Mouse (Mus musculus) forebrain, embryonic 16.5 days (tissue): ENCODE results near the gene Lad1. TPM values are rescaled to one million over a fixed set of nuclear protein-coding genes. Genes with fewer than 3 reads are reported as not detected.

ENCODE experiments used
- ATAC-seq: fragments of 200-750 bp; cut with Nextera tagmentation; 2 replicates; pipeline ENCODE4 v1.8.0; 2017; ENCODE audit warnings: mild to moderate bottlenecking, moderate library complexity
- H3K27ac ChIP-seq: fragments of 300-500 bp; sonication (generic); 2 replicates; pipeline ENCODE4 v1.5.1; 2014; ENCODE audit warnings: low read length, control low read depth
- H3K27me3 ChIP-seq: fragments of 300-500 bp; sonication (generic); replicated peaks from 2 replicates; pipeline ENCODE4 v1.6.1; 2014; ENCODE audit warnings: low read length; ENCODE audit not compliant: control insufficient read depth, insufficient read depth
- H3K36me3 ChIP-seq: fragments of 300-500 bp; sonication (generic); 2 replicates; pipeline ENCODE4 v1.6.1; 2014; ENCODE audit not compliant: control insufficient read depth, insufficient read depth
- H3K4me1 ChIP-seq: fragments of 300-500 bp; sonication (generic); replicated peaks from 2 replicates; pipeline ENCODE4 v1.6.1; 2014; ENCODE audit warnings: low read length; ENCODE audit not compliant: control insufficient read depth, insufficient read depth
- H3K4me2 ChIP-seq: fragments of 300-500 bp; sonication (generic); 2 replicates; pipeline ENCODE4 v1.6.1; 2014; ENCODE audit warnings: mild to moderate bottlenecking, low read length, control low read depth
- H3K4me3 ChIP-seq: fragments of 300-500 bp; sonication (generic); replicated peaks from 2 replicates; pipeline ENCODE4 v1.5.1; 2014; ENCODE audit warnings: mild to moderate bottlenecking, low read length, control low read depth
- H3K9ac ChIP-seq: fragments of 300-500 bp; sonication (generic); replicated peaks from 2 replicates; pipeline ENCODE4 v1.6.1; 2014; ENCODE audit warnings: low read depth, low read length, control low read depth
- H3K9me3 ChIP-seq: fragments of 300-500 bp; sonication (generic); 2 replicates; pipeline ENCODE4 v1.6.1; 2016; ENCODE audit warnings: low read length; ENCODE audit not compliant: control insufficient read depth
- WGBS: fragments of 180-500 bp; shearing (Covaris S2); extraction: QIAGEN DNeasy Blood & Tissue Kit; methylation state at CpG from one replicate; pipeline ENCODE4 v1.1.7; 2014; 5-methylcytosine and 5-hydroxymethylcytosine counted together
- polyA plus RNA-seq: library from polyadenylated mRNA; unstranded; fragments of >200 nt; fragmentation: Nextera tagmentation; extraction: Ambion mirVana; gene quantifications from 2 replicates; pipeline ENCODE4 v1.2.1, GENCODE M21; 2015

The Lad1 gene
- 0.31 and 0.44 TPM in 2 replicates for polyA plus RNA-seq

GRCm38 (mm10) chr1:135818481-135819086 lies at the start of gene Lad1:
TSS of gene Lad1 (plus strand) at chr1:135818598.
- Histone ChIP-seq H3K4me3 (peak within 1 kb of the TSS; percentile 57), H3K4me2 (peak within 1 kb of the TSS; percentile 97), H3K4me1 (peaks cover 11% of the 10 kb centered on the region), H3K36me3 (no peaks in the 10 kb centered on the region), H3K27me3 (peaks cover 30% of the 10 kb centered on the region), H3K27ac (no peak within 1 kb of the TSS), H3K9ac (peak within 1 kb of the TSS; percentile 66), H3K9me3 (no peaks in the 10 kb centered on the region)
- WGBS, result under 1% methylated on average over 60 of the region's 63 CpGs
- ATAC-seq, result peak; percentile 40; the same call in 1 of the 2 replicates

- H3K9ac ChIP-seq, result no peak overlapping the region
- no peak for ATAC-seq
- WGBS, result 82% methylated on average over 7 of the region's 7 CpGs
- H3K4me1 ChIP-seq, result peaks cover 23% of the 10 kb centered on the region
- no peak overlapping the region for H3K4me3 ChIP-seq
- H3K27me3 ChIP-seq, result no peaks in the 10 kb centered on the region
- no peak overlapping the region for H3K4me2 ChIP-seq
- H3K27ac ChIP-seq, result no peak overlapping the region
- no peaks in the 10 kb centered on the region for H3K36me3 ChIP-seq
- H3K9me3 ChIP-seq, result no peaks in the 10 kb centered on the region
Observed at GRCm38 (mm10) chr1:135770237-135770636, 48.2 kb upstream of the Lad1 start.

- Histone ChIP-seq H3K27ac (no peak overlapping the region), H3K27me3 (no peaks in the 10 kb centered on the region), H3K9ac (no peak overlapping the region), H3K4me2 (no peak overlapping the region), H3K4me1 (peaks cover 18% of the 10 kb centered on the region), H3K4me3 (no peak overlapping the region), H3K36me3 (no peaks in the 10 kb centered on the region), H3K9me3 (no peaks in the 10 kb centered on the region)
- WGBS, result 58% methylated on average over 12 of the region's 12 CpGs
- ATAC-seq, result no peak
Observed at GRCm38 (mm10) chr1:135770896-135771572, 47.4 kb upstream of the Lad1 start.

GRCm38 (mm10) chr1:135771573-135771970 lies 46.8 kb upstream of the Lad1 start:
- no peak overlapping the region for H3K9ac ChIP-seq
- 71% methylated on average over 8 of the region's 8 CpGs for WGBS
- no peaks in the 10 kb centered on the region for H3K36me3 ChIP-seq
- ATAC-seq, result no peak
- no peak overlapping the region for H3K4me2 ChIP-seq
- no peaks in the 10 kb centered on the region for H3K27me3 ChIP-seq
- no peak overlapping the region for H3K4me3 ChIP-seq
- no peak overlapping the region for H3K27ac ChIP-seq
- no peaks in the 10 kb centered on the region for H3K9me3 ChIP-seq
- peaks cover 16% of the 10 kb centered on the region for H3K4me1 ChIP-seq

- ATAC-seq, result no peak
- no peaks in the 10 kb centered on the region for H3K36me3 ChIP-seq
- H3K4me1 ChIP-seq, result peaks cover 2% of the 10 kb centered on the region; the same call in 1 of the 2 replicates
- H3K9ac ChIP-seq, result no peak overlapping the region
- no peaks in the 10 kb centered on the region for H3K9me3 ChIP-seq
- no peak overlapping the region for H3K4me3 ChIP-seq
- H3K27ac ChIP-seq, result no peak overlapping the region
- H3K27me3 ChIP-seq, result no peaks in the 10 kb centered on the region
- H3K4me2 ChIP-seq, result no peak overlapping the region
Observed at GRCm38 (mm10) chr1:135776596-135776995, 41.8 kb upstream of the Lad1 start.

- no peak overlapping the region for H3K27ac ChIP-seq
- H3K9me3 ChIP-seq, result no peaks in the 10 kb centered on the region
- H3K27me3 ChIP-seq, result no peaks in the 10 kb centered on the region
- H3K4me2 ChIP-seq, result no peak overlapping the region
- ATAC-seq, result no peak
- no peak overlapping the region for H3K4me3 ChIP-seq
- H3K36me3 ChIP-seq, result no peaks in the 10 kb centered on the region
- no peak overlapping the region for H3K9ac ChIP-seq
- WGBS, result 85% methylated on average over 1 of the region's 1 CpGs
- H3K4me1 ChIP-seq, result no peaks in the 10 kb centered on the region; the same call in 1 of the 2 replicates
Observed at GRCm38 (mm10) chr1:135777046-135777445, 41.4 kb upstream of the Lad1 start.

GRCm38 (mm10) chr1:135778780-135779535 lies 39.4 kb upstream of the Lad1 start, which contains the start of gene Tnni1:
TSS of gene Tnni1 (plus strand) at chr1:135779434.
- H3K27me3 ChIP-seq, result no peaks in the 10 kb centered on the region
- WGBS, result 32% methylated on average over 22 of the region's 22 CpGs
- ATAC-seq, result no peak; the same call in 1 of the 2 replicates
- no peak within 1 kb of the TSS for H3K4me2 ChIP-seq
- no peak within 1 kb of the TSS for H3K27ac ChIP-seq
- H3K36me3 ChIP-seq, result no peaks in the 10 kb centered on the region
- no peaks in the 10 kb centered on the region; the same call in 1 of the 2 replicates for H3K4me1 ChIP-seq
- no peak within 1 kb of the TSS for H3K9ac ChIP-seq
- no peaks in the 10 kb centered on the region for H3K9me3 ChIP-seq
- H3K4me3 ChIP-seq, result no peak within 1 kb of the TSS

- Histone ChIP-seq H3K36me3 (no peaks in the 10 kb centered on the region), H3K9ac (no peak overlapping the region), H3K27ac (no peak overlapping the region), H3K27me3 (no peaks in the 10 kb centered on the region), H3K4me1 (no peaks in the 10 kb centered on the region; the same call in 1 of the 2 replicates), H3K9me3 (no peaks in the 10 kb centered on the region), H3K4me3 (no peak overlapping the region), H3K4me2 (no peak overlapping the region)
- no peak for ATAC-seq
- 76% methylated on average over 4 of the region's 4 CpGs for WGBS
Observed at GRCm38 (mm10) chr1:135780649-135781048, 37.7 kb upstream of the Lad1 start.

GRCm38 (mm10) chr1:135781220-135781619 lies 37.2 kb upstream of the Lad1 start:
- ATAC-seq, result peak; percentile 76; the same call in 1 of the 2 replicates
- Histone ChIP-seq H3K4me2 (no peak overlapping the region), H3K9ac (no peak overlapping the region), H3K27me3 (no peaks in the 10 kb centered on the region), H3K36me3 (no peaks in the 10 kb centered on the region), H3K4me1 (no peaks in the 10 kb centered on the region; the same call in 1 of the 2 replicates), H3K27ac (no peak overlapping the region), H3K4me3 (no peak overlapping the region), H3K9me3 (no peaks in the 10 kb centered on the region)
- WGBS, result 12% methylated on average over 13 of the region's 13 CpGs
